Mouse (Mus musculus) bone marrow macrophage, adult 2 months (primary cell): ENCODE results near the gene Cby3. TPM values are rescaled to one million over a fixed set of nuclear protein-coding genes. Genes with fewer than 3 reads are reported as not detected.

Source experiments
- H3K27ac ChIP-seq: 2 replicates; pipeline ENCODE4 v1.5.1; 2012; ENCODE audit warnings: low read depth, low read length; ENCODE audit not compliant: insufficient read depth
- H3K4me1 ChIP-seq: 2 replicates; pipeline ENCODE4 v1.6.1; 2012; ENCODE audit warnings: low read length; ENCODE audit not compliant: control insufficient read depth, insufficient read depth
- H3K4me3 ChIP-seq: 2 replicates; pipeline ENCODE4 v1.5.1; 2012; ENCODE audit warnings: mild to moderate bottlenecking, low read length, moderate library complexity; ENCODE audit not compliant: insufficient read depth
- CTCF ChIP-seq: IDR thresholded peaks from 2 replicates; pipeline ENCODE4 v1.5.1; 2012; ENCODE audit warnings: low read depth, mild to moderate bottlenecking, low read length, moderate library complexity
- POLR2A ChIP-seq: IDR thresholded peaks from 2 replicates; pipeline ENCODE4 v1.6.1; 2012; ENCODE audit warnings: mild to moderate bottlenecking, low read depth, low read length, borderline replicate concordance
- polyA plus RNA-seq: library from polyadenylated mRNA; stranded (reverse); fragments of >200 nt; gene quantifications from 2 replicates; pipeline ENCODE4 v1.2.4, GENCODE M21; 2012; ENCODE audit not compliant: missing spikeins, insufficient read depth, insufficient read length

The Cby3 gene
- polyA plus RNA-seq, 1 experiment = not detected

DNA sequence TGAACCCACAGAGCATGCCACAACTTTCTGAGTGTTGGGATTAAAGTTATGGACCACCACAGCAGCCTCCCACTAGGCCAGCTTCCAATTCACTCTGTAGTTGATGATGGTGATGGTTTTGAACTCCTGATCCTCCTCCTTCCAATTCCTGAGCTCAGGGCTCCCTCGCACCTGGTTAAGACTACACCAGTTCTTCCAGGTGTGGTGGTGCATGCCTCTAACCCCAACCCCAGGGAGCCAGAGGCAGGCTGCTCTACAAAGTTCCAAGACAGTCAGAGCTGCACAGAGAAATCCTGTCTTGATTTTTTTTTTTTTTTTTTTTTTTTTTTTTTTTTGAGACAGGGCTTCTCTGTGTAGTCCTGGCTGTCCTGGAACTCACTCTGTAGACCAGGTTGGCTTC is 19.4 kb downstream of the Cby3 start:
- TF ChIP-seq CTCF = no peak
- Histone ChIP-seq H3K4me3 (no peak overlapping the region), H3K27ac (no peak overlapping the region), H3K4me1 (peaks cover 27% of the 10 kb centered on the region)

GRCm38 (mm10) chr11:50374286-50375015 is 20.2 kb downstream of the Cby3 start:
- no peak overlapping the region for H3K27ac ChIP-seq

DNA sequence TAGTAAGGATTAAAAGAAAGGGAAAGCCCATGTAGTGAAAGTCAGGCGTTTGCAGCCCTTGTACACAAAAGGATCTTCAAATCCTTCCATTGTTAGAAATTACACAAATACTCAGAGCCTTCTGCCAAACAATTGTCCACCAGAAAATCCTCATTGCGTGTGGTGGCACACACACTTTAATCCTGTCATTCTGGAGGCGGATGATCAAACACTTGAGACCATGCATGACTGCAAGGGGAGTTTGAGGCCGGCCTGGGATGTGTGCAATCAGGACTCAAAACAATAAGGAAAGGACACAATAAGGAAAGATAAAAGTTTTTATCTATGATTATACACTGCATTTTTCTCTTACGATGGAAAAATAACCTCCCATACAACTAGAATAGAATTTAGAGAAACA is 21.2 kb downstream of the Cby3 start:
- no peak overlapping the region for H3K27ac ChIP-seq
- no peak overlapping the region for H3K4me3 ChIP-seq
- TF ChIP-seq POLR2A (no peak), CTCF (no peak)
- peaks cover 16% of the 10 kb centered on the region for H3K4me1 ChIP-seq

More at GRCm38 (mm10) chr11:50374286-50375015, 20.2 kb downstream of the Cby3 start:
- no peak for TF ChIP-seq POLR2A
- no peak for TF ChIP-seq CTCF
- peaks cover 21% of the 10 kb centered on the region for H3K4me1 ChIP-seq
- no peak overlapping the region for H3K4me3 ChIP-seq

DNA sequence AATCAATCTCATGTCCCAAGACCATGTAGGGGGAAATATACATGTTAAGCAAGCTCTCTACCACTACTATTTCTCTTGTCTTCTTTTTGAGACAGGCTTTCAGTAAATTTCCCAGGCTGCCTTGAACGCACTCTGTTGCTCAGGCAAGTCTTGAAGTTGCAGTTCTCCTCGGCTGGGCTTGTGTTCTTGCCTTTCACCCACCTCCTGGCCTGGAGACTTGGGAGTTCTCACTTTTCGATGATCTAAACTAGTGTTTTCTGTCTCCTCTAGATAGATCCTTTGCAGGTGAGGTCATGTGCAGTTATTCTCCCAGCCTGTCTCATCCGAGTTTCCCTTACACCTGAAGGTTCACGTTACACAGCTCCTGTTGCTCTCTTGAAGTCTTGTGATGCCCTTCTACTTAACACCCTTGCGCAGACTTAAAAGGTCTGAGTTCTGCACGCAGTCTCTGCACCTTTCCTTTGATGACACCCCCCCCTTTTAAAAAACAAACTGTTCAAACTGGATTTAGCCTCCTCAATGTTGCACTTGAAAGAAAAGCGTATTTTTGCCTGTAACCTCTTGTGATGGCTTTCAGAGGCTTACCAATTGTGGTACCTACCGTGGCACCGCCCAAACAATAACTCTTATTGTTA is 22.0 kb downstream of the Cby3 start:
- peaks cover 14% of the 10 kb centered on the region for H3K4me1 ChIP-seq
- TF ChIP-seq POLR2A = no peak
- TF ChIP-seq CTCF = no peak
- H3K4me3 ChIP-seq = peak overlapping the region; percentile 83
- H3K27ac ChIP-seq = peak overlapping the region; percentile 92

- Histone ChIP-seq H3K4me1 (peaks cover 16% of the 10 kb centered on the region), H3K4me3 (peak within 1 kb of the TSS; percentile 98), H3K27ac (peak within 1 kb of the TSS; percentile 99)
- TF ChIP-seq CTCF = no peak
- TF ChIP-seq POLR2A = peak; percentile 90
Observed at GRCm38 (mm10) chr11:50376911-50377891, 22.9 kb downstream of the Cby3 start, which contains the start of gene Hnrnph1. Hnrnph1 (plus strand) TSS chr11:50376990.

DNA sequence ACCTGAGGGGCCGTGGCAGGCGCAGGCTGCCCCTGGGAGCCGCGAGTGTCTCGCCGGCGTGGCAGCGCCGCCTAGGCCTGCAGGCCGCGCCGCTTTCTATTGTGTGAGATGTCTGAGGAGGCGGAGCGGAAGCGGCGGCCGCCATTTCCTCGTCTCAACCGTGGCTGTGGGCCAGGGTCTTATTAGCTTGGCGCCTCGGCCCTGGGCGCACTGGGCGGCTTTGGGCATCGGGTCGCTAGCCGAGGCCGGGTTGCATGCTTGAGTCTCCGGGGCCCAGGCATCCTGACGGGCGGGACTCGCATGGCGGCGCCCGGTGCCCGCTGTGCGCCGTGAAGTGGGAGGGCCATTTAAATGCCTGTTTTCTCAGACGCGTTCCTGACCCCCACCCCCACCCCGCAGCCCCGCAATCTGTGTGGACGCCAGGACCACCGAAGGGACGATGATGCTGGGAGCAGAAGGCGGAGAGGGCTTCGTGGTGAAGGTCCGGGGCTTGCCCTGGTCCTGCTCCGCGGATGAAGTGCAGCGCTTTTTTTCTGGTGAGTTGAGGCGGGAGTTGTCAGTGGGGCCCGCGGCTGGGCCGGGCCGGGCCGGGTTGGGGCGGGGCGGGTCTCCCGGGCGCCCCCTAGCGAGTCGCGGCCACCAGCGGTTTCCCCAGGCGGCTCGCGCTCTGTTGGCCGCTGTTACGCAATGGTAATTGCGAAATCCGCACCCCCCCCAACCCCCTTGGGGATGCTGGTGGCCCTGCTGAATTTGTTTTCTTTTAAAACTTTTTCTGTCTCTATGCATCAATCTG is 23.8 kb downstream of the Cby3 start:
- H3K4me1 ChIP-seq = peaks cover 16% of the 10 kb centered on the region
- peak overlapping the region; percentile 98 for H3K4me3 ChIP-seq
- no peak for TF ChIP-seq POLR2A
- 0 out of 2 replicates have a peak, but pooled peaks have one; percentile 19 for TF ChIP-seq CTCF
- peak overlapping the region; percentile 99 for H3K27ac ChIP-seq

DNA sequence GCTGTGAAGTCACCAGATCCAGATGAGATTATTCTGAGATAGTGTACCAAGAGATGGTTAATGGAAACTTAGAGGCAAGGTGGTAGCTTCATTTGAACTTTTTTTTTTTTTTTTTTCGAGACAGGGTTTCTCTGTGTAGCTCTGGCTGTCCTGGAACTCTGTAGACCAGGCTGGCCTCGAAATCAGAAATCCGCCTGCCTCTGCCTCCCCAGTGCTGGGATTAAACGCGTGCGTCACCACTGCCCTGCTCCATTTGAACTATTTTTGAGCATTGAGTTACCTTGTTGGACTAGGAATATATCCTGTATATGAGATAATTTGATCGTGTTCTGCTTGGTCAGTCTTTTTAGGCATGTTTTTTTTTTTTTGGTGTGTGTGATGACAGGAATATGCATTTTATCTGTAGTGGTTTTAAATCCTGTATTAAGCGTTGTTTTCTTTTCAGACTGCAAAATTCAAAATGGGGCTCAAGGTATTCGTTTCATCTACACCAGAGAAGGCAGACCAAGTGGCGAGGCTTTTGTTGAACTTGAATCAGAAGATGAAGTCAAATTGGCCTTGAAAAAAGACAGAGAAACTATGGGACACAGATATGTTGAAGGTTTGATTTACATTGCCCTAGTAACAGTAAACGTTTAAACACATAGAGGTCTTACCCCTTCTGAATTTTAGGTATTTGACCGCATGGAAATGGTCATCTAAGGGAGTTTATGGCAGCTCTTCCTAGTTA is 24.9 kb downstream of the Cby3 start:
- H3K4me1 ChIP-seq = peaks cover 16% of the 10 kb centered on the region
- peak overlapping the region; percentile 98 for H3K4me3 ChIP-seq
- TF ChIP-seq CTCF (no peak), POLR2A (no peak)
- H3K27ac ChIP-seq = peak overlapping the region; percentile 23

DNA sequence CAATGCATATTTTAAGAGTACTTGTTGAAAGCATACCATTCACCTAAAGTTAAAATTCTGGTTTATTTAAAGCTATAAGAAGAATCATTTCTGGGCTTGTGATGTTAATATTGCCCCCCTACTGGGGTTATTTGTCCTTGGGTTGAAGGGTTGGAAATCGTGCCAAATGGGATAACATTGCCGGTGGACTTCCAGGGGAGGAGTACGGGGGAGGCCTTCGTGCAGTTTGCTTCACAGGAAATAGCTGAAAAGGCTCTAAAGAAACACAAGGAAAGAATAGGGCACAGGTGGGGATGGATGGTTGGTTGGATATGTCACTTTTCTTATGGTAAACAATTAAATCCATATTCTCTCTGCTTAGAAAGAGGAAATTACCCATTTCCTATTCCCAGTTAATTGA is 27.0 kb downstream of the Cby3 start:
- Histone ChIP-seq H3K4me1 (peaks cover 10% of the 10 kb centered on the region), H3K4me3 (no peak overlapping the region; the same call in 1 of the 2 replicates), H3K27ac (no peak overlapping the region)
- TF ChIP-seq CTCF = no peak
- no peak for TF ChIP-seq POLR2A

DNA sequence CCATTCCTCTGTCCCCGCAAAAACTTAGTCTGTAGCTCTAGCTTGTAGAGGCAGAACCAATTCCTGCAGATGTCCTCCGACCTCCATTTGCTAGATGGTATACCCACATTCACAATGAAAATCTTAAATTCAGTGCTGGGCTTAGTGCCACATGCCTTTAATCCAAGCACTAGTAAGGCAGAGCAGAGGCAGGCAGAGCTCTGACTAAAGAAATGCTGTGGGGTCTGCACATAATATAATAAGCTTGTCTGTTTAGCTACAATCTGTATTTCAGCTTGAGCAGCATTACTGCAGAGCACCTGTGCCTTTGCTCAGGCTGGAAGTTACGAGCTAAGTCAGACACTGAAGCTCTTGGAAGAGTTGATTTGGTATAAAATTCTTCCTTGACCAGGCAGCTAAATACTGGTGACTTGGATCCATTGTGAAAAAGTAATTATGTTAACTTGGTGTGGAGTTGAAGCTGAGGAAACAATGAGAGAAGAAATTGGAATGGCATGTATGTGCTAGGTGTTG is 33.0 kb downstream of the Cby3 start:
- H3K4me1 ChIP-seq = no peaks in the 10 kb centered on the region
- H3K27ac ChIP-seq = no peak overlapping the region
- H3K4me3 ChIP-seq = no peak overlapping the region
- TF ChIP-seq POLR2A (no peak), CTCF (no peak)
